Mouse (Mus musculus) limb, embryonic 13.5 days (tissue): ENCODE measurements at regions not wholly inside any gene's neighbourhood (a gene's known extent, or its start where the extent isn't known, plus 50 kb on each side); places are given as distances from the start of the nearest gene placed in this dataset.
A peak's percentile ranks its signal among the peaks of the same experiment; 100 is the strongest.

ENCODE experiments used
- ATAC-seq: fragments of 200-750 bp; cut with Nextera tagmentation; 2 replicates; pipeline ENCODE4 v1.8.0; 2017; ENCODE audit warnings: low read depth, moderate number of reproducible peaks, moderate TSS enrichment; ENCODE audit not compliant: low FRiP score
- H3K27ac ChIP-seq: fragments of 300-500 bp; sonication (generic); 2 replicates; pipeline ENCODE4 v1.5.1; 2015; ENCODE audit warnings: inconsistent platforms, mild to moderate bottlenecking, moderate library complexity
- H3K27me3 ChIP-seq: fragments of 300-500 bp; sonication (generic); 2 replicates; pipeline ENCODE4 v1.6.1; 2015; ENCODE audit warnings: mild to moderate bottlenecking, inconsistent platforms
- H3K36me3 ChIP-seq: fragments of 300-500 bp; sonication (generic); 2 replicates; pipeline ENCODE4 v1.6.1; 2015; ENCODE audit warnings: inconsistent platforms, mild to moderate bottlenecking, moderate library complexity
- H3K4me1 ChIP-seq: fragments of 300-500 bp; sonication (generic); 2 replicates; pipeline ENCODE4 v1.6.1; 2015; ENCODE audit warnings: inconsistent platforms
- H3K4me2 ChIP-seq: fragments of 300-500 bp; sonication (generic); replicated peaks from 2 replicates; pipeline ENCODE4 v1.6.1; 2015; ENCODE audit warnings: inconsistent platforms, mild to moderate bottlenecking, moderate library complexity
- H3K4me3 ChIP-seq: fragments of 300-500 bp; sonication (generic); 2 replicates; pipeline ENCODE4 v1.5.1; 2015; ENCODE audit warnings: moderate library complexity, mild to moderate bottlenecking, inconsistent platforms
- H3K9ac ChIP-seq: fragments of 300-500 bp; sonication (generic); 2 replicates; pipeline ENCODE4 v1.6.1; 2015; ENCODE audit warnings: mild to moderate bottlenecking, inconsistent platforms
- H3K9me3 ChIP-seq: fragments of 300-500 bp; sonication (generic); 2 replicates; pipeline ENCODE4 v1.6.1; 2016; ENCODE audit warnings: inconsistent platforms
- WGBS: fragments of 180-500 bp; shearing (Covaris S2); methylation state at CpG from one replicate; pipeline ENCODE4 v1.1.7; 2015; 5-methylcytosine and 5-hydroxymethylcytosine counted together

DNA sequence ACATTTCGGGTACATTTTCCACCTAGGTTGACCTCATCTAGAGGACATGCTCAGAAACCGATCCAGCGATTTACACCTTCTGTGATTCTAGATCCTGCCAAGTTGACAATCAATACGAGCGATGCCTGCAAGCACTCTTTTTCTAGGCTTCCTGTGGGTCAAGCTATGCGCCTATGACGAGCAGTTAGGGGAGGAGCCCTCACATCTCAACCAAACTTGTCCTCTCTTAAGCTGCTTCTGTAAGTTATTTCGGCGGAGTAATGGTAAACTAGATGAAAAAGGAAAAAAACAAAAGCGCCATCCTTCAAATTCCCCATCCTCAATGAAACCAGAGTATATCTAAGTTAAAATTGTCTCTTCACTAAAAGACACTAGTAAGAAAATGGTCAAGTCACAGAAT lies 858.5 kb downstream of the Zfp704 start:
- H3K36me3 ChIP-seq, result no peaks in the 10 kb centered on the region
- H3K4me3 ChIP-seq, result no peak overlapping the region
- H3K27ac ChIP-seq, result no peak overlapping the region
- H3K9ac ChIP-seq, result no peak overlapping the region
- H3K27me3 ChIP-seq, result no peaks in the 10 kb centered on the region
- peaks cover 4% of the 10 kb centered on the region for H3K4me1 ChIP-seq
- H3K4me2 ChIP-seq, result no peak overlapping the region
- WGBS, result 90% methylated on average over 10 of the region's 10 CpGs
- no peaks in the 10 kb centered on the region for H3K9me3 ChIP-seq
- no peak for ATAC-seq

DNA sequence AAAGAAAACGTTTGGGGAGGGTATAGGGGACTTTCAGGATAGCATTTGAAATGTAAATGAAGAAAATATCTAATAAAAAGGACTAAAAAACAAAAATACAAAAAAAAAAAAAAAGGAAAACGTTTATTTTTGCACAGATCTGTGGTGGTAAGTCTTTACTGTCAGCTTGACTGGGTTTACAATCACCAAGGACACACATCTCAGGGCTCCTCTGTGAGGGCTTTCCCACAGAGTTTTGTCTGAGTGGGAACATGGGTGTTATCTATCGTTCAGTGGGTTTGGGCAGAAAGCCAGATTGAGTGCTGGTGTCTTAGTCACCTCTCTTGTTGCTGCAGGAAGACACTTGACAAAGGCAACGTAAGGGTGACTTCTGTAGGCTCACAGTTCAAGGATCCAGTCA lies 859.0 kb downstream of the Zfp704 start:
- H3K4me3 ChIP-seq, result no peak overlapping the region
- H3K27me3 ChIP-seq, result no peaks in the 10 kb centered on the region
- no peak overlapping the region for H3K27ac ChIP-seq
- H3K9ac ChIP-seq, result no peak overlapping the region
- ATAC-seq, result no peak
- no peaks in the 10 kb centered on the region for H3K9me3 ChIP-seq
- H3K36me3 ChIP-seq, result no peaks in the 10 kb centered on the region
- 68% methylated on average over 4 of the region's 4 CpGs for WGBS
- H3K4me2 ChIP-seq, result no peak overlapping the region
- H3K4me1 ChIP-seq, result peaks cover 4% of the 10 kb centered on the region

- H3K27me3 ChIP-seq, result no peaks in the 10 kb centered on the region
- H3K4me3 ChIP-seq, result no peak overlapping the region
- H3K9ac ChIP-seq, result no peak overlapping the region
- no peaks in the 10 kb centered on the region for H3K9me3 ChIP-seq
- peaks cover 4% of the 10 kb centered on the region for H3K4me1 ChIP-seq
- H3K27ac ChIP-seq, result no peak overlapping the region
- WGBS, result 84% methylated on average over 11 of the region's 11 CpGs
- no peaks in the 10 kb centered on the region for H3K36me3 ChIP-seq
- H3K4me2 ChIP-seq, result no peak overlapping the region
- ATAC-seq, result no peak
These were observed 859.7 kb downstream of the Zfp704 start for GRCm38 (mm10) chr3:8750162-8750561.

GRCm38 (mm10) chr3:8747201-8747600 lies 862.7 kb downstream of the Zfp704 start:
- no peak overlapping the region for H3K27ac ChIP-seq
- H3K4me2 ChIP-seq, result no peak overlapping the region
- 87% methylated on average over 4 of the region's 4 CpGs for WGBS
- H3K9ac ChIP-seq, result no peak overlapping the region
- H3K4me3 ChIP-seq, result no peak overlapping the region
- H3K27me3 ChIP-seq, result no peaks in the 10 kb centered on the region
- no peaks in the 10 kb centered on the region for H3K9me3 ChIP-seq
- no peaks in the 10 kb centered on the region for H3K36me3 ChIP-seq
- no peak for ATAC-seq
- no peaks in the 10 kb centered on the region for H3K4me1 ChIP-seq

GRCm38 (mm10) chr3:8746677-8747076 lies 863.2 kb downstream of the Zfp704 start:
- Histone ChIP-seq H3K9ac (no peak overlapping the region), H3K27ac (no peak overlapping the region), H3K4me1 (no peaks in the 10 kb centered on the region), H3K4me3 (no peak overlapping the region), H3K27me3 (no peaks in the 10 kb centered on the region), H3K4me2 (no peak overlapping the region), H3K9me3 (no peaks in the 10 kb centered on the region), H3K36me3 (no peaks in the 10 kb centered on the region)
- 91% methylated on average over 3 of the region's 3 CpGs for WGBS
- ATAC-seq, result no peak

DNA sequence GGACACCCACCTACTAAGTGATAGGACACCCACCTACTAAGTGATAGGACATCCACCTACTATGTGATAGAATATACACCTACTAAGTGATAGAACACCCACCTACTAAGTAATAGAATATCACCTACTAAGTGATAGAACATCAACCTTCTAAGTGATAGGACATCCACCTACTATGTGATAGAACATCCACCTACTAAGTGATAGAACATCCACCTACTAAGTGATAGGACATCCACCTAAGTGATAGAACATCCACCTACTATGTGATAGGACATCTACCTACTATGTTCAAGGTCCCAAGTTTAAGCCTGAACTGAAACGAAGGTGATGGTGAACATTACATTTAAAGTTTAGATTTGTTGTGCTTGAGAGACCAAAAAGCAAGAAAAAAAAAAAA lies 863.8 kb downstream of the Zfp704 start:
- no peaks in the 10 kb centered on the region for H3K4me1 ChIP-seq
- no peaks in the 10 kb centered on the region for H3K27me3 ChIP-seq
- no peak overlapping the region for H3K9ac ChIP-seq
- H3K27ac ChIP-seq, result no peak overlapping the region
- no peaks in the 10 kb centered on the region for H3K36me3 ChIP-seq
- no peaks in the 10 kb centered on the region for H3K9me3 ChIP-seq
- 88% methylated on average over 1 of the region's 1 CpGs for WGBS
- no peak overlapping the region for H3K4me3 ChIP-seq
- no peak for ATAC-seq
- H3K4me2 ChIP-seq, result no peak overlapping the region

DNA sequence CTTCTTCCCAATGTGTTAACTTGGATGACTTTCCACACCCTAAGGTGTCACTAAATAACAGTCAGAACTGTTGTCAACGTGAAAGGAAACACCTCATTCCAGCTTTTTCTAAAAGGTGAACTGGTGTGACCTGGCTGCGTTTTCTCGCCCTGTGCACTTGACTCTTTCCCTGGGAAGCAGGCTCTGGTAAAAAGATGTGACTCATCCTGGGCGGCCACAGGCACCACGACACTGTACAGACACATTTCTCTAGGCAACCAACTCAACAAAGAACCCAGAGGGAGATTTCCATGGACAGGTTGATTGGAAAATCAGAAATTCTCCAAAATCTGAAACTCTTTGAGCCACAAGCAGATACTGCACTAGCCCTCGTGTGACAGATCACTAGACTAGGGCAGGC lies 865.0 kb downstream of the Zfp704 start:
- 59% methylated on average over 6 of the region's 6 CpGs for WGBS
- no peak for ATAC-seq
- H3K9ac ChIP-seq, result no peak overlapping the region
- H3K4me2 ChIP-seq, result no peak overlapping the region
- no peaks in the 10 kb centered on the region for H3K4me1 ChIP-seq
- no peak overlapping the region for H3K4me3 ChIP-seq
- H3K9me3 ChIP-seq, result no peaks in the 10 kb centered on the region
- H3K36me3 ChIP-seq, result no peaks in the 10 kb centered on the region
- H3K27me3 ChIP-seq, result no peaks in the 10 kb centered on the region
- H3K27ac ChIP-seq, result no peak overlapping the region

GRCm38 (mm10) chr3:8743650-8744049 lies 866.2 kb downstream of the Zfp704 start:
- H3K27ac ChIP-seq, result no peak overlapping the region
- no peak overlapping the region for H3K9ac ChIP-seq
- H3K4me1 ChIP-seq, result 0 out of 2 replicates have a peak, but pooled peaks cover 4% of the 10 kb centered on the region
- no peak for ATAC-seq
- H3K4me2 ChIP-seq, result no peak overlapping the region
- H3K27me3 ChIP-seq, result no peaks in the 10 kb centered on the region
- no peak overlapping the region for H3K4me3 ChIP-seq
- WGBS, result 69% methylated on average over 7 of the region's 7 CpGs
- no peaks in the 10 kb centered on the region for H3K36me3 ChIP-seq
- H3K9me3 ChIP-seq, result no peaks in the 10 kb centered on the region

DNA sequence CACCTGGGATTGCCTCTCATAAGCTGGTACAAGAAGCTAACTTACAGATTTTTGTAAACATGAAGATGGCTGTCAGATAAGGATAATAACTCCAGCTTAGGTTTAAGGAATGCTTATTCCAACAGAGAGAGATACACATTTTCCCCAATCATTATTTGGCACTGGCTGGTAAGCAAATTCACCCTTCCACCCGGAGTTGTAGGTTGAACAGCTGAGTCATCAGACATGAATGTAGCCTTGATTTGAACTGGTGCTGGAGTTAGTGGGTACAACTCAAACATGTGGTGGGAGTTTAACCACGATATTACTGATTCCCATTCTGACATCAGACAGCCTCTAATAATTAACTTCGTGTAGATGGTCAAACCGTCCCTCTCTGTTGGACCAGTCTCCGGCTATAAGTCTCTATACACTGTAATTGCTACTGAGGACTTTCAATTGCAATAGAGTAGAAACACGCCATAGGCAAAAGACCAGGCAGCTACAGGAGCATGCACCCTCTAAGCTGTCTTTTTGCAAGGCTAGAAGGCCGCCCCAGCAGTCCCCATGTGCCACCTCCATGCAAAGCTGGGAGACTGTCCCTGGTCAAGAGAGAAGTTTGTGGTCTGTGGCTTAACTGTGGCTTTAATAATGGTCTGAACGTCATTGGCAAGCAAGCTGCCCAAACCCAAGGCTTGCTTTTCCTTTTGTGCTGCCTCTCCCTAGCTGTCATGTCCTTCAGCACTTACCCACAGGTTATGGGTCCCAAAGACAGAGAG lies 868.4 kb downstream of the Zfp704 start:
- no peak overlapping the region for H3K4me2 ChIP-seq

DNA sequence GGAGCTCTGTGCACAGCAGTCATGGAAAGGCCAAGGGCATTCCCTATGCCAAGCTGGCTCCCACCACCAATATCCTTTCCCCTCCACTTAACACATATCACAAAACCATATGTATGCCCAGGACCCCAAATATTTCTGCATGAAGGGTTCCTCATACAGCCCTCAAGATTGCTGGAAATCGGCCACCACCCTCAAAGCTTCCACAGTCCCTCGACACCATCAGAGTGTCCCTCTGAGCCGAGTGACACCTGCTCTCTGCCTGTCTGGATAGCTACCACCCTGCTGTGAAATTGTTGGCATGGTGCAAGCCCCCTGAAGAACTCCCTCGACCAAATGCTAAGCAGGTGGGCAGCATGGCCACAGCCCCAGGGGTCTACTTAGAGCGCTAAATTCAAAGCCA lies 869.2 kb downstream of the Zfp704 start:
- H3K36me3 ChIP-seq, result no peaks in the 10 kb centered on the region
- H3K27ac ChIP-seq, result no peak overlapping the region
- WGBS, result 64% methylated on average over 5 of the region's 5 CpGs
- ATAC-seq, result no peak
- H3K9ac ChIP-seq, result no peak overlapping the region
- no peaks in the 10 kb centered on the region for H3K27me3 ChIP-seq
- H3K4me1 ChIP-seq, result peaks cover 13% of the 10 kb centered on the region
- H3K9me3 ChIP-seq, result no peaks in the 10 kb centered on the region
- no peak overlapping the region for H3K4me2 ChIP-seq
- H3K4me3 ChIP-seq, result no peak overlapping the region

More for the DNA sequence above, 868.4 kb downstream of the Zfp704 start:
- H3K4me1 ChIP-seq, result peaks cover 7% of the 10 kb centered on the region
- H3K9me3 ChIP-seq, result no peaks in the 10 kb centered on the region
- no peak overlapping the region for H3K9ac ChIP-seq
- H3K4me3 ChIP-seq, result no peak overlapping the region
- H3K36me3 ChIP-seq, result no peaks in the 10 kb centered on the region
- ATAC-seq, result no peak
- WGBS, result 85% methylated on average over 8 of the region's 8 CpGs
- H3K27ac ChIP-seq, result no peak overlapping the region
- H3K27me3 ChIP-seq, result no peaks in the 10 kb centered on the region

- WGBS, result 77% methylated on average over 14 of the region's 14 CpGs
- ATAC-seq, result no peak
- H3K27ac ChIP-seq, result no peak overlapping the region
These were observed 870.6 kb downstream of the Zfp704 start for GRCm38 (mm10) chr3:8739299-8739698.

GRCm38 (mm10) chr3:8736239-8736953 lies 873.5 kb downstream of the Zfp704 start:
- WGBS, result 10% methylated on average over 10 of the region's 10 CpGs
- Histone ChIP-seq H3K4me3 (no peak overlapping the region), H3K4me1 (peaks cover 13% of the 10 kb centered on the region), H3K27me3 (no peaks in the 10 kb centered on the region), H3K9ac (peak overlapping the region; percentile 55; the same call in 1 of the 2 replicates), H3K36me3 (no peaks in the 10 kb centered on the region), H3K4me2 (peak overlapping the region; percentile 31; the same call in 1 of the 2 replicates), H3K27ac (peak overlapping the region; percentile 48; the same call in 1 of the 2 replicates), H3K9me3 (no peaks in the 10 kb centered on the region)
- peak; percentile 59; the same call in 1 of the 2 replicates for ATAC-seq

More at GRCm38 (mm10) chr3:8739299-8739698, 870.6 kb downstream of the Zfp704 start:
- Histone ChIP-seq H3K4me3 (no peak overlapping the region), H3K27me3 (no peaks in the 10 kb centered on the region), H3K36me3 (no peaks in the 10 kb centered on the region), H3K9ac (no peak overlapping the region), H3K9me3 (no peaks in the 10 kb centered on the region), H3K4me2 (no peak overlapping the region), H3K4me1 (peaks cover 13% of the 10 kb centered on the region)
